Mouse (Mus musculus): ENCODE measurements around the gene Kif6. TPM values are rescaled to one million over a fixed set of nuclear protein-coding genes. Genes with fewer than 3 reads are reported as not detected.

The Kif6 gene
- total and polyA plus RNA-seq, 2 experiments from 2014 or later: 1.7 to 40.5 TPM

DNA sequence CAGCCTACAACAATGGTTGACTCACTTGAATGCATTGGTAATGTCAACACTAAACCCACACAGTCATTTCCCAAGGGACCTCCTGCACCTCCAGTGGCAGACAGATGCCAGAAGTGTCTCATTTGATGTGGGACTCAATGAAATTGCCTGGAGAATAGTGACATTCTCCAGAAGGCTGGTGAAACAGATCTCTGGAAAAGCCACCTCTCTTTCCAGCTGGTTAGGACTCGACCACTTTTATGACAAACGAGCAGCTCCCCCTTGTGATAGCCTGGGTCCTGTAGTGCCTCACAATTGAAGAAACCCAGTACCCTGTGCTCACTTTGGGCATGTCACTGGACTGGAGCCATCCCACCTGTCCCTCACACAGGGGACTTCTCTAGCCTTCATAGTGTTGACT lies 257.4 kb downstream of the Kif6 start:
- Histone ChIP-seq H3K4me1 (ENCODE audit: control insufficient read depth, insufficient read depth) (peaks cover 2% of the 10 kb centered on the region; the same call in 1 of the 2 replicates), H3K9ac (replicated peaks; ENCODE audit: low read depth, low read length) (no peak overlapping the region), H3K4me3 (ENCODE audit: low read depth, low read length) (no peak overlapping the region), H3K27me3 (ENCODE audit: control insufficient read depth, insufficient read depth, low read length) (no peaks in the 10 kb centered on the region; the same call in 1 of the 2 replicates), H3K36me3 (replicated peaks; ENCODE audit: control insufficient read depth, insufficient read depth, low read length) (no peaks in the 10 kb centered on the region), H3K9me3 (replicated peaks; ENCODE audit: control insufficient read depth, low read length) (no peaks in the 10 kb centered on the region), H3K27ac (ENCODE audit: low read depth) (no peak overlapping the region), H3K4me2 (ENCODE audit: low read depth, low read length) (no peak overlapping the region)
- WGBS: 0% methylated on average over 2 of the region's 2 CpGs
- TF ChIP-seq EP300 (IDR thresholded peaks at IDR 0.05; ENCODE audit: low read depth) (no peak), CTCF (IDR thresholded peaks at IDR 0.05; ENCODE audit: low read depth) (peak; percentile 43)
- ATAC-seq (ENCODE audit: insufficient read depth, low read depth) (peak; percentile 44), DNase-seq (ENCODE audit: low spot score) (peak; percentile 26)

DNA sequence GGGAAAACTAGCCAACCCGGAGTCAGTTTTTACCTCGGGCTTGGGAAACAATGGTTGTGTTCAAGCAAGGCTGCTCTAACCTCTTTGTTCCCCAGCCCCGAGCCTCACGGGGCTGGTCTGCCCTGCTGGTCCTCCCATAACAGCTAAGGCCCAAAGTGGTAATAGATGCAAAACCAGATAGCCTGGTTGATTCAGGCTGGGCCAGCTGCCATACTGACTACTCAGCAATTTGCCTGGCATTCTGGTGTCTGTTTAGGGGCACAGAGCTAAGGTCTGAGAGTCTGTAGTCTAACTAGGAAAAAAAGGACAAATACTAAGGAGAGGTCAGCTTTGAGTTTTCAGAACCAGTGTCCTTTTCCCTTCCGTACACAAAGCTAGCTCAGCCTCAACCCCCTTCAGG lies 259.8 kb downstream of the Kif6 start:
- H3K27me3 ChIP-seq (ENCODE audit: control insufficient read depth, insufficient read depth, low read length): no peaks in the 10 kb centered on the region
- H3K4me2 ChIP-seq (ENCODE audit: low read depth, low read length): no peak overlapping the region
- no peaks in the 10 kb centered on the region for H3K4me1 ChIP-seq (ENCODE audit: control insufficient read depth, insufficient read depth)
- H3K36me3 ChIP-seq (replicated peaks; ENCODE audit: control insufficient read depth, insufficient read depth, low read length): no peaks in the 10 kb centered on the region
- ATAC-seq (ENCODE audit: insufficient read depth, low read depth) (no peak), DNase-seq (ENCODE audit: low spot score) (no peak)
- no peak for TF ChIP-seq EP300 (IDR thresholded peaks at IDR 0.05; ENCODE audit: low read depth)
- no peak for TF ChIP-seq CTCF (IDR thresholded peaks at IDR 0.05; ENCODE audit: low read depth)
- H3K9me3 ChIP-seq (replicated peaks; ENCODE audit: control insufficient read depth, low read length): no peaks in the 10 kb centered on the region
- 71% methylated on average over 5 of the region's 5 CpGs for WGBS
- H3K4me3 ChIP-seq (ENCODE audit: low read depth, low read length): no peak overlapping the region
- no peak overlapping the region for H3K9ac ChIP-seq (replicated peaks; ENCODE audit: low read depth, low read length)
- H3K27ac ChIP-seq (ENCODE audit: low read depth): no peak overlapping the region

DNA sequence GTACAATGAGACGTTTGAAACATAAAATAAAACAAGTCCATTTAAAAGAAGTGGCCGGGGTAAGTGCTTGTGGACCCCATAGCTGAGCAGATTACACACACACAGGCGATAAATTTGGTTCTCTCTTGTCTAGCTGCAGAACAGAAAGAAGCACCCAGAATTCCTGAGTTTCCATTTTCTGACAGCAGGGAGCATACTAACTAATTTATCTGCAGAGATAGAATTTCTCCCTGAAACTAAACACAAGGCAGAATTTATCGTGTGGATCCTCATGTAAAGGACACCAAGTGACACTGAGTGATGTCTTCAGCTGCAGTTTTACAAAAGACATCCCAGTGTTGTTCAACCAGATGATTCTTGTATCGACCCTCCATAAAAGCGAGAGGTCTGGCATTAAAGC lies 260.5 kb downstream of the Kif6 start:
- DNase-seq (ENCODE audit: low spot score): no peak
- 74% methylated on average over 6 of the region's 6 CpGs for WGBS
- no peak overlapping the region for H3K9ac ChIP-seq (replicated peaks; ENCODE audit: low read depth, low read length)
- no peak for ATAC-seq (ENCODE audit: insufficient read depth, low read depth)
- no peak overlapping the region for H3K27ac ChIP-seq (ENCODE audit: low read depth)
- H3K9me3 ChIP-seq (replicated peaks; ENCODE audit: control insufficient read depth, low read length): no peaks in the 10 kb centered on the region
- no peak overlapping the region for H3K4me3 ChIP-seq (ENCODE audit: low read depth, low read length)
- no peaks in the 10 kb centered on the region for H3K36me3 ChIP-seq (replicated peaks; ENCODE audit: control insufficient read depth, insufficient read depth, low read length)
- no peaks in the 10 kb centered on the region for H3K27me3 ChIP-seq (ENCODE audit: control insufficient read depth, insufficient read depth, low read length)
- H3K4me1 ChIP-seq (ENCODE audit: control insufficient read depth, insufficient read depth): no peaks in the 10 kb centered on the region
- no peak for TF ChIP-seq EP300 (IDR thresholded peaks at IDR 0.05; ENCODE audit: low read depth)
- TF ChIP-seq CTCF (IDR thresholded peaks at IDR 0.05; ENCODE audit: low read depth): no peak
- no peak overlapping the region for H3K4me2 ChIP-seq (ENCODE audit: low read depth, low read length)

DNA sequence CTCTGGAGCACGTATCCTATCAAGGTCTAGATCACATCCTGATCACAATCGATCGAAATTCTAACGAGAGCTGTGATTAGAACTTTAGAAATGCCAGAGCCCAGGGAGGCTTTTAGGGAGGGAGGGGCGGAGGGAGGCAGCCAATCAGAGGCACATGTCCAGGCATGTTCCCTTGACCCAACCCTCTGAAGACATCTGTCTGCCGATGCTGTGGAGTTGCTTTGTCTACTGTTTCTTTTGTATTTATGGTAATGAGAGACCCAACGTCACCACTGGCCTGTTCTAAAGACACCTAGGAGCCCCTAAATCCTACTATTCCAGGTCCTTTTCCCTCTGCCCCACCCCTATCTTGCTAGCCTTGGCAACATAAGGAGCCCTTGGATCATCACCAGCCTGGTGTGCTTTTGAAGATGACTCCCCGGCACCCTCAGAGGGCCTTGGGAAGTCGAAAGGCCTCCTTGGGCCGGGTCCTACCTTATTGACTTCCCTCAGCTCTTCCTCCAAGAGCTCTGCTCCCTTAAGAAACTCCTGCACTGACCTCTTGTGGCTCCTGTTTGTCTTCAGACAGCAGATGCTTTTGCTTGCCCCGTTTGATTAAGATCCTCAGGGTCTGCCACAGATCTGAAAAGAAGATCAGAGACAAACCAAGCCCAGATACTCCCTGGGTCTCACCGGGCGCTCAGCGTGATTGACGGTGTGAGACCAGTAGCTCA lies 261.2 kb downstream of the Kif6 start:
- no peak for ATAC-seq (ENCODE audit: insufficient read depth, low read depth)
- H3K27ac ChIP-seq (ENCODE audit: low read depth): no peak overlapping the region
- WGBS: 63% methylated on average over 15 of the region's 15 CpGs
- H3K27me3 ChIP-seq (ENCODE audit: control insufficient read depth, insufficient read depth, low read length): no peaks in the 10 kb centered on the region
- no peaks in the 10 kb centered on the region for H3K36me3 ChIP-seq (replicated peaks; ENCODE audit: control insufficient read depth, insufficient read depth, low read length)
- TF ChIP-seq EP300 (IDR thresholded peaks at IDR 0.05; ENCODE audit: low read depth) (no peak), CTCF (IDR thresholded peaks at IDR 0.05; ENCODE audit: low read depth) (no peak)
- H3K9me3 ChIP-seq (replicated peaks; ENCODE audit: control insufficient read depth, low read length): no peaks in the 10 kb centered on the region
- no peak overlapping the region for H3K9ac ChIP-seq (replicated peaks; ENCODE audit: low read depth, low read length)
- DNase-seq (ENCODE audit: low spot score): no peak
- no peak overlapping the region for H3K4me3 ChIP-seq (ENCODE audit: low read depth, low read length)
- H3K4me1 ChIP-seq (ENCODE audit: control insufficient read depth, insufficient read depth): no peaks in the 10 kb centered on the region
- H3K4me2 ChIP-seq (ENCODE audit: low read depth, low read length): no peak overlapping the region

DNA sequence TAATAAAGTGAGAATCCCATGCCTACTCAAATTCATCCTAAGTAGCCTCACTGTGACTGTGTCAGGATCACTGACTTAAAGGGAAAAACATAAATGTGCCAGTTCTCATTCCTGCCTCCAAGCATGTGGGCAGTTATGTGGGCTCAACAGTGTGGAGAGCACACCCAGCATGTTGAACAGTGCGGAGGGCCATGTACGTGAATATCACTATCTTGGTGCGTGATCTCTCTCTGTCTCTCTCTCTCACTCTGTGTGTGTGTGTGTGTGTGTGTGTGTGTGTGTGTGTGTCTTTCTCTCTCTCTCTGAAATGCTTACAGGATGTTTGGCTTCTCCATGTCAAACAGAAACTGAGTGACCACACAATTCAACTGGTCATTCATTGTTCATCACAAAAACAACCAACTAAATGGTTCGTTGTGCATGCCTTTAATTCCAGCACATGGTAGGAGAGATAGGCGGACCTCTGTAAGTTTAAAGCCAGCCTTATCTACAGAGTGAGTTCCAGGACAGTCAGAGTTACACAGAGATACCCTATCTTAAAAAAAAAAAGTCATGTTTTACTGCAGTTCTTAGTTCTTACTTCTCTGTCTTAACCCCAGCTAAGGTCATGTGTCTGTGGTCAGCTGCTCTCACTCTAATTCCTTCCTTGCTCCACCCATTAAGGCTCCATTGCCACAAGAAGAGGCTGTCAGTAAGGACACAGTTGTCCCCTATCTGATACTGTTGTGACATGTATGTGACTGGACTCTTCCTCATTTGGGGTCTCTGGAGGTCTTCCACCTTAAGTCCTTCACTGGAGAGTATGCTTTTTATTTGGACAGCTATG lies 266.2 kb downstream of the Kif6 start:
- Histone ChIP-seq H3K4me1 (ENCODE audit: control insufficient read depth, insufficient read depth) (no peaks in the 10 kb centered on the region), H3K36me3 (replicated peaks; ENCODE audit: control insufficient read depth, insufficient read depth, low read length) (no peaks in the 10 kb centered on the region), H3K4me2 (ENCODE audit: low read depth, low read length) (no peak overlapping the region), H3K27me3 (ENCODE audit: control insufficient read depth, insufficient read depth, low read length) (no peaks in the 10 kb centered on the region), H3K4me3 (ENCODE audit: low read depth, low read length) (no peak overlapping the region), H3K9me3 (replicated peaks; ENCODE audit: control insufficient read depth, low read length) (0 out of 2 replicates have a peak, but pooled peaks cover 3% of the 10 kb centered on the region), H3K9ac (replicated peaks; ENCODE audit: low read depth, low read length) (no peak overlapping the region), H3K27ac (ENCODE audit: low read depth) (no peak overlapping the region)
- no peak for ATAC-seq (ENCODE audit: insufficient read depth, low read depth)
- no peak for DNase-seq (ENCODE audit: low spot score)
- no peak for TF ChIP-seq EP300 (IDR thresholded peaks at IDR 0.05; ENCODE audit: low read depth)
- TF ChIP-seq CTCF (IDR thresholded peaks at IDR 0.05; ENCODE audit: low read depth): no peak
- 68% methylated on average over 5 of the region's 5 CpGs for WGBS
